Mouse (Mus musculus) 3T3-L1 (cell line): ENCODE measurements around the gene Cbfa2t2.
A peak's percentile ranks its signal among the peaks of the same experiment; 100 is the strongest.

Source experiments
- DNase-seq: peaks from one replicate; pipeline ENCODE4 v3.0.0-alpha.2; 2015; ENCODE audit warnings: low read depth, low spot score

Cbfa2t2 gene

DNA sequence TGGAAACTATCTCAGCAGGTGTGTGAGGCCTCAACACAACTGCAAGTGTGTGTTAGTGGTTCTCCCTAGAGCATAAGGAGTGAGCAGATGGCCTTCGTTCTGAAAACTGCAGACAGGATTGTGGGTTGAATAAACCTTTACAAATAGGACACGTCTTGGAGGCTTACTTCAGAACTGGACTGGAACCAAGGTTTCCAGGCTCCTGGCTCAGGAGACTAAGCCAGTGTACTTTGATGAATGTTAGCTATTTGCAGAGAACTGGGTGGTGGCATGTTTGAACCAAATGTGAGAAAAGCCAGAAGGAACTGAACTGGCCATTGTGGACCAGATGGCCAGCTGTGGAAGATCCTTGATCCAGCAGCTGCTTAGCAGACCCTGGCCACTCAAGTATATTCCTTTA lies 102.0 kb downstream of the Cbfa2t2 start:
- no peak for DNase-seq

DNA sequence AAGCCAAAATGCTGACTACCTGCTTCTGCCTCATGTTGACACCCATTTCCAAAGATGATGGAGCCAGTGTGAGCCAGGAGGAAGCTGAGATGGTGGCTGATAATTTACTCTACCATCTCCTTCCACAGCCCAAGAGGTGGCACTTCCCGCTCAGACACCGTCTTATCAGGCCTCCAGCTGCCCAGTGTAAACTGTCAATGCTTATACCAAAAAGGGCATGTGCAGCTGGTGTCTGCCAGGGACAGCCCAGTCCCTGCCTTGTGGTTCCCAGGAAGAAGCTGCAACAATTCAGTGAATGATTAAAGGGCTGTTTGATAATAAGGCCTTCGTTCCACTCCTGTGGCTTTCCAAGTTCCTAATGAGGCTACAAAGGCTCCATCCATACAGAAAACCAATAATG lies 102.4 kb downstream of the Cbfa2t2 start:
- no peak for DNase-seq

DNA sequence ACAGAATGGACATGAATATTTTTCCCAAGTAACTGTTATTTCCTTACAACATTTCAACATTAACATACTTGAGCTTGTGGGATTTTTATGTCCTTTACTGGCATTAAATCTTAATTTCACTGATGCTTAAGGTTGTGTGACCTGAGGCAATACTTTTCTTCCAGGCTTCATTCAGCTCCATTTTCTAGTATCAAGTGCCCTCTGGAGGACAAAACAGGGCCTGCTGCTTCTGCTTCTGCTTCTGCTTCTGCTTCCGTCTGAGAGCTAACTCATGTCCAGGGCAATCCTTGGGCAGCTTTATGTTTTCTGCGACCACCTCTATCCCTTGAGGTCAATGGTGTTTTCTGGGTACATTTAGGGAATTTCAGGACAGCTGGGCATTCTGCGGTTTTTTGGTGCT lies 103.4 kb downstream of the Cbfa2t2 start:
- DNase-seq: peak; percentile 75

DNA sequence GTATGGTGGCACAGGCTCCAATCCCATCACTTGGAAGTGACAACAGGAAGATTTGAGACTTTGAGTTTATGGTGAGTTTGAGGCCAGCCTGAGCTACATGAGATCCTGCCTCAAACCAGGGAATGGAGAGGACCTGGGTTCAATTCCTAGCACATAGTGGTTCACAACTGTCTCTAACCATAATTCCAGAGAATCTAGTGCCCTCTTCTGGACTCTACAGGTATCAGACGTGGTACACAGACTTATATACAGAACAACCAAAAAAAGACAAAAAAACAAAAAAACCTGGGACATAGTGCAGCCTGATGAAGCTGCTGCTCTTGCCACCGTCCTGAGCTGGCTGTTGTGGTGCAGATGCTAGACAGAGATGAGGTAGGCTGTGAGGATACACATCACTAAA lies 105.3 kb downstream of the Cbfa2t2 start:
- no peak for DNase-seq

DNA sequence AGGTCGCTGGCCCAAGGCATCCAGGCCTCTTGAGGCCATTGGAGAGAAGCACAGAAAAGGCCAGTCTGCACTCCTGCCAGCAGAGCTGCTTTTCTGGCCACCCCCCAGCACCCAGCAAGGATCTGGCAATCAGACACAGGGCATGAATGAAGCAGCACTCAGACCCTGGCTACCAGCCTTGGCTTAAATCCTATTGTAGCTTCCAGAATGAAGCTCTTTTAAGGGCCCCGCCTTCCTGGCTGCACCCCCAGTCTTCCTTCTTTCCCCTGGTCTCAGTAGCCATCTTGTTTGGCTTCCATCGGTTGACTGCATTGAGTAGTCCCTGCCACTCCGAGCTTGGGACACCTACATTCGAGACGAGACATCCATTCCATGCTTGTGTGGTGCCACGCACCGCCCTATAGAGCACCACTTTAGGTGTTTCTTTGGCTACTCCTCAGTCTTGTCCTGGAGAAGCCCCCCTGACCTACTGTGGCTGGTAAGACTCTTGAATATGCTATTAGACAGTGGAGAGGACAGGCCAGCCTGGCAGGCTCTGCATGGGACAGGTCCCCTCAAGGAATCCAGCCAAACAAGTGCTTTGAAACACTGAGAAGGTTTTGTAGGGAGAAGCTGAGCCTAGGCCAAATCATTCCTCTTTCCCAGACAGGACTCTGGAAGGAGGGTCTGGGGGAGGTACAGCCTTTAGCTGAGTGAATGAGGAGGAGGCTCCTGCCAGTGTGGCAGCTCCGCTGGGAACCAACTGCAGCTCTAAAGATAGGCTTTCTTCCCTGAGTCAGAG lies 107.5 kb downstream of the Cbfa2t2 start:
- peak; percentile 47 for DNase-seq

DNA sequence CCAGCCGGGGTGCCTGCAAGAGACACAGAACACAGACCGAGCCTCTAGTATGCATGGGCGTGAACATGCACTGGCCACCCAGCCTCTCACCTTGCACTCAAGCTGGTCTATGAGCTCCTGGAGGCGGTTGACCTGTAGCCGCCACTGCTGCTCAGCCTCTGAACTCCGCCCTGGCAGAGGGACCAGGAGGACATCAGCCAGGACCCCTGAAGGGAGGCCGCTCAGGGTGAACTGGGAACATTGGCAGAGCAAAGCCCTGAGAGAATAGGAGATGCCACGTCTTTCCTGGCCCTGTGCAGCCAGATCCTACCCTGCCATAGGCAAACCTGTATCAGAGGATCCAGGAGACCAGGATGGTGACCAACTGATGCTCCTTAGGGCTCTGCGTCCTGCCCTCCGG lies 110.4 kb downstream of the Cbfa2t2 start, which contains the start of gene 1700003F12Rik:
1700003F12Rik (plus strand) TSS at position 375 of the 400 bp plus-strand sequence.
- DNase-seq: no peak

DNA sequence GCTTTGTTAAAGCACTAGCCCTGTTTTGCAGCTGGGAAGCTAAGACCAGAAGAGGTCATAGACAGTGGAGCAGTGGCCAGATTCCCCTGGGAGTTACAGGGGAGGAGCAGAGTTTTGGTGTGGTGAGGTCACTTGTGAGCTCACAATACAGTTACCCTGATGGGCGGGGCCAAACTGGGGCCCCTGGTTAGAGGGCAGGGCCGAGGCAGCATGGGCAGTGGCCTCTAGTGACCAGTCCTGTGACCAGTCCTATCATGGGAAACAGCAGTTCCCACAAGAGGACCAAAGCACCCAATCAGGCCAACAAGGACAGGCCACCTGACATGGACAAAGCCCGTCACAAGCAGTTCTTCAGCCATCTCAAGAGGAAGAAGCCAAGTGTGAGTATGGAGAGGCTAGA lies 112.4 kb downstream of the Cbfa2t2 start:
- DNase-seq: peak; percentile 72

DNA sequence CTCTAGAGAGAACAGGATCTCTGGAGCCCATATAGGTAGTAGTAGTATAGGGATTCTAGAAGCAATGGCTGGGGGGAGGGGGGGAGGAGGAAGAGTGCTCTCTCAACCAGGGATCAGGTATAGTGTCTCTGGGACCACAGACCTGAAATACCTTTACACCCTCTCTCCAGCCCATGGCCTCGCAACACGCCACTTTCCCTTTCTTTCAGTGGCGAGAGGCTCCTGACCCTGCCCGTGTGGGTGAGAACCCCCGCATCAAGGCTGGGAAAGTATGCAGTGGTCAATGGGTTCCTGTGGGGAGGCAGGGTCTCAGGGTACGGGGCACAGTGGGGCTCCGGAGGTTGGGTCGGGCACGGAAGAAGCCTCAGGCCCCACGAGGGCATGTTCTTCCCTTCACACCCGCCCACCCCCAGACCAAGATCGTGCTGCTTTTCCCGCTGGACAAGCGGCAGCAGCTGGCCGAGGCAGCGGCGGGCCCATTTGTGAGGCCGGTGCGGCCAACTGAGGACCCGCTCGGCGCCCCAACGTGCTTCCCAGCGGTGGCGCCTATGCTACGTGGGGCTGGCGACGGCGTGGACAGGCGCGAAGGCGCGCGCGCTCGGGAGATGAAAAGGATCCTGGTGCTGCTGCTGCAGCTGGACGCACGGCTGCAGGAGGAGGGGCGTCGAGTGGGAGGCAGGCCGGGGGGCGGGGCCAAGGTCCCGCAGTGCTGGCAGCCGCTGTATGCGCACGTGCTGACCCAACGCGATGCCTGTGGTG lies 113.0 kb downstream of the Cbfa2t2 start:
- no peak for DNase-seq

DNA sequence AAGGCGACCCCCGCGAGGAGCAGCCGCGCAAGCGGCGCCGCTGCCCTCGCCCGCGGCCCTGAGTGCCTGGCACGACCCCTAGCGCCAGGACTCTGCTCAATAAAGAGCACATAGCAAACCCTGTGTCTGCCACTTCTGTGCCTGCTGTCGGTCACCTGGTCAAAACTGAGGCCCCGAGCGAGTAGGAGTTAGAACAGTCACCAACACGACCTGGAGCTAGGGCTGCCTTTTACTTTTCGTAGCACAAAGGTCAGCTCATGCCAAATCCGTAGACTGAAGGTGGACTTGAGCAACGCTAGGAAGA lies 113.6 kb downstream of the Cbfa2t2 start:
- no peak for DNase-seq

DNA sequence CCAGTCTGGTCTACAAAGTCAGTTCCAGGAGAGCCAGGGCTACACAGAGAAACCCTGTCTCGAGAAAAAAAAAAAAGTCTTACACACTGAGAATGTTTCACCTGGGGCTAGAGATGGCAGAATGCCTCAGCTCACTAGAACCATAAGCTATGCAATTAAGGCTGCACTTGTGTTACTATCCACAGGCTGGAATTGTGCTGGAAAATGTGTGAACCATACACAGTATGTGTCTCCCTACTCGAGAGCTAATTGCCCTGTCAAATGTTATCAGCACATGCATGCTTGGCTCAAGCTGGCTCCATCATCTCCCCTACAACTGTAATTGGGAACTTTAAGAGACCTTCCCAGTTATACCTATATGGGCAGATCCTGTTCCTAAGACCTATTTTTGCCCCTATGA lies 114.7 kb downstream of the Cbfa2t2 start:
- DNase-seq: no peak

DNA sequence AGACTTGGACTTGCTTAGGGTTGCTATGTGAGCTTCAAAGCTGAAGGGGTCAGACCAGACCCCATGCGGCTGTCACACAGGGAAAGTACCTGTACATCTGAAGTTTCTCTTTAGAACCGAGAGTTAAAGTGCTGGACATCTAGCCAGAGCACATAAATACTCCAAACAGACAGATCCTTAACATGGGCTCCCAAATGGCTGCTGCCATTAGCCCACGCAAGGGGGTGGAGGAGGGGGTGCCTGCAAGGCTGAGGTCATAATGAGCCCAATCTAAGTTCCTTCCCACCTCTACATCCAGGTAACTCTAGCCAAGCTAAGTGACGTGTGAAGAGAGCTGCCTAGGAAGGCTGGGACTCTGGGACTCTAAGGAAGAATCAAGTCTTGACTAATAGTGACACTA lies 115.2 kb downstream of the Cbfa2t2 start, which contains the start of gene Actl10:
Actl10 (plus strand) TSS at position 301 of the 400 bp plus-strand sequence.
- DNase-seq: no peak

DNA sequence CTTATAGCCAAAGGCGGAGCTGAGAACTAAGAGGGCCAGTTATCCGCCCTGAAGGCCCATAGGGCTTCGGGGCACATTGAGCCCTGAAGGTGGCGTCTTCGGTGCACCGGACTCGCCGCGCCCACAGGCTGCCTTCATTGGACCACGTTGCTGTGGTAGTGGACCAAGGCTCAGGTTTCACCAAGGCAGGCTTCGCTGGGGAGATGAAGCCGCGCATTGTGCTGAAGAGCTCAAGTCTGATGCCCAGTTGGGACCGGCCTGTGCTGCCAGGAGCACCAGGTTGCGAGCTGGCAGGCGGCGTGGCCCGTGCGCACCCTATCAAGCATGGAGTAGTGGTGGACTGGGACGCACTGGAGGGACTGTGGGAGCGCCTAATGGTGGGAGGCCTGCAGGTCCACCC lies 115.6 kb downstream of the Cbfa2t2 start:
- DNase-seq: no peak

DNA sequence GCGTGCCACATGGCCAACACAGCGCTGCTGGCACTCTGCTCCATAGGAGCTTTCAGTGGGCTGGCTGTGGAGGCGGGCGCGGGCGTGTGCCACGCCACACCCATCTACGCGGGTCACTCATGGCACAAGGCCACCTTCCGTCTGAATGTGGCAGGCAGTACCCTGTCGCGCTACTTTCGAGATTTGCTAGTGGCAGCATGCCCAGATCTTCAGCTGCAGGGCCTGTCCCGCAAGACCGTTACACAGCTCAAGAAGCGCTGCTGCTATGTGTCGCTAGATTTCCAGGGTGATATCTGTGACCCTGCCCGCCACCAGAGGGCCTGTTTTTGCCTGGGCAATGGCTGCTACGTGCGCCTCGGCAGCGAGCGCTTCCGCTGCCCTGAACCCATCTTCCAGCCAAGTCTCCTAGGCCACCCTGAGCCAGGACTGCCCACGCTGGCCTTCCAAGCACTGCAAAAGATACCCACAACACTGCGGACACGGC lies 116.2 kb downstream of the Cbfa2t2 start:
- DNase-seq: peak; percentile 23

DNA sequence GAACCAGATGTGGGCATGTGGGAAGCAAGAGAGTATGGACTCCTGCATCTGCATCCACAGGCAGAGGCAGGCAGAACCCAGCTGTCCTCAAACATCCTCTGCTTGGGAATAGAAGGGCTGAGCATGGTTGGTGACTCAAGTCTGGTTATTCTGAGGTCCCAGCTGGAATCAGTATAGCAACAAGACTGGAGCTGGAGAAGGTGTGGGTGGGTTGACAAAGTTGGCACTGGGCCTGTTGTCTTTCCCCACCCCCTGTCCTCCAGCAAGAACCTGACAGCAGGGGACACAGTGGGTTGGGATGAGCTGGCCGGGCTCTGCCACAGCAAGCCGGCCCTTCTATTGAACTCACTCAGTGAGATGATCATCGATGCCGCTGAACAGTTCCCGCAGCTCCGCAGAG lies 119.0 kb downstream of the Cbfa2t2 start:
- no peak for DNase-seq

DNA sequence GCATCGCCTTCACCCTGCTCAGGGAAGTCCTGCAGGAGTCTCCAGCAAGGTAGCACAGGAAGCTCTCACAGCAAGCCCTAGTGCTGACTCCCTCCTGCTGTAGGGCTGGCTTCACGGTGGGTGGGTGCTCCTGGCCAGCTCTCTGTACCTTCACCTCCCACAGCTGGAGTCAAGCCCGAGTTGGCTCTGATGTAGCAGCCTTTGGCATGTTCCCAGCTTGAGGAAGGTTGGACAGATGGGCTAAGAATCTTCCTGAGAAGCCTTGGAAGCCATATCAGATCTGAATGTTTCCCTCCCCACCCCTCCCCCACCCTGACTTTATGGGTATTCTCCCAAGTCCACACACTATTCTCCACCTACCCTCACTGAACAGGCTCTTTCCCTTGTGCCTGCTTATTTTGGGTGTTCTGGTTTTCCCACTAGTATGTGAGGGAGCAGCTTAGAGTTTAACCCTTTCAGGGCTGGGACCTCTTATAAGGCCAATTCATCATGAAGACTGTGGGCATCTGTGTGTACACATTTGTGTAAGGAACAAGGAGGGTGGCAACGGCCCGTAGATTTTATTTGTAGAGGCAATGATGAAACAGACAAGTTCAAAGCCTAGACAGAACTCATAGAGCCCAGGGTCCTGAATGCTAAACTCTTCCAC lies 121.0 kb downstream of the Cbfa2t2 start:
- DNase-seq: peak; percentile 40

DNA sequence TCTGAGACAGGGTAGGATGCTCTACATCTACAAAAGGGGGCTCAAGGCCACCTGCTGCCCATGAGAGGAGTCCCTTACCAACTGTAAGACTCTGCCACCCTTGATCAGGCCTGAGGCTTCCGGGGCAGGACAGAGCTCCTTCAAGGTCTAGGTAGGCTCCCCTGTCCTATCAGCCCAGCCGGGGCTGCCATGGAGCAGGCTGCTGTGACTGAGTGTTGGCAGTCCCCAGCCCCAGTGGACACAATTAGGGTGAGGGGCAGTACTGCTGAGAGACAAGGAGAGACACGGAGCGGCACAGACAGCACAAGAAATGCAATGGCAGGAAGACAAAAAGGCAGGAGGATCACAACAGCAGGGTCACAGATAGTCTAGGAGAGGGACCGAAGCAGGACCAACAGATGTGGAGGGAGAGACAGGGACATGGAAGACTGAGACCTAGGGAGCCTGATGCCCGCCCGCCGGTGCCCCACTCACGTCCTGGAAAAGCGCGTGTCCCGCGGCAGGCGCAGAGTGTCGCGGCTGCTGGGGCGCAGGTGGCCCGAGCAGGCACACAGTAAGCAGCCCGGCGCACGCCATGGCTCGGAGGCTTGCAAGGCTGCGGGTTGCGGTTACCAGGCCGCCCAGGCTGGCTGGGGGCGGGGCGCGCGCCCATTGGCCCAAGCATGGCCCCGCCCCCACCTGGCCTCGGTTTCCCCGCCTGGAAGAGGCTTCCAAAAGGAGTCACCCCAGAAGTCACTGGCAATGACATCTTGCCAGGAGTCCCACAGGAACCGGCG lies 122.2 kb downstream of the Cbfa2t2 start, which contains the start of gene Necab3:
Necab3 (minus strand) TSS at position 627 of the 776 bp plus-strand sequence.
- no peak for DNase-seq

DNA sequence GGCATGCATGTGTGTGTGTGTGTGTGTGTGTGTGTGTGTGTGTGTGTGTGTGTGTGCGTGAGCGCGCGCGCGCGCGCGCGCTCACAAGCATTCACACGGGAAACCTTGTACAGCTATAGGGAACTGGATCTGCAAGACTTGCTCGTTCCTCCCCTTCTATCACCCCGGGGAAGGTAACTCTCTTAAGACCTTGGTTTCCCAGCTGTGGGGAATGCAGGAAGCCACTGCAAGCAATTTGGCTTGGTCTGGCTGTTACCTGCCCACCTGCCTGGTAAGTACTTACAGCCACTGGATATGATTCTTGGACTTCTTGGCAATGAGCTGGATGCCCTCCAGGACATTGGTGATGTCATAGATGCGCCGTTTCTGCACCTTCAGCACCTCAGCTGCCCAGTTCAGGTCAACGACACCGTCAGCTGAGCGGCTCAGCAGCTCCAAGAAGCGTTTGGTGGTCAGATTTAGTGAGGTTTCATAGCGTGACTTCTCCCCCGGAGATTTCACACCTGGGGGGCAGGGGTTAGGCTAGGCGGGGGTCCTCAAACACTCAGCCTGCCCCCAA lies 127.4 kb downstream of the Cbfa2t2 start:
- no peak for DNase-seq

DNA sequence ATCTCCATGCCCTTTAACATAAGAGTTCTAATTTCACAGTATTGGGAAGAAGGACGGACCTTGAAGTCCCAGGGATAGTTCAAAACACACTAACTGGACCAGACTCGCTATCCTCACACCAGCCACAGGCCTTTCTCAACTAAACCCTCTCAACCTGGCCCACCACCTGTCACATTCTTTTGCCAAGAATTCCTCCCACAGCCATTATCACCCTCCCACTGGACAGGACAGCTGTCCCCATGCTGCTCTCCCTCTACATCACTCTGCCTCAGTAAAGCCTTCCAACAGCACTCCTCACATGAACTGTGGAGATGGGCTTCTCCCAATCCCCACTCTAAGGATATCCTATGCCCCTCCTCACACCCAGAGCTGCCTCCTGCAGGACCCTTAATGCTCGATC lies 129.3 kb downstream of the Cbfa2t2 start:
- no peak for DNase-seq

DNA sequence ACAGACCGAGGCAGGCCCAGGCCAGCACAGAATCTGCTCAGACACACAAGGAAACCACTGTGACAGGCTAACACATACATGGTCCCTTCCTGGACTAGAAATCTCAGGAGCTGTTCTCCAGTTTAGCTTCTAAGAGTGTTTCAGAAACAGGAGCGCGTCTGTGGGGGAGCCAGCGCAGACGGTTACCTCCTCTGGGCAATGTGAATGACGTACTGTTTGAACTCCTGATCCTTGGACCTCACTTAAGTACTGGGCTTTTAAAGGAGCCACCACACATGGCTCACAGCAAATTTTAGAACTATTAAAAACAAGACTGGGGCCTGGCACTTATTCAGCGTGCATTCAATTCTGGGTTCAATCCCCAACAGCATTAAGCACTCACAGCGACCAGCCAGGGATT lies 130.4 kb downstream of the Cbfa2t2 start:
- DNase-seq: no peak

DNA sequence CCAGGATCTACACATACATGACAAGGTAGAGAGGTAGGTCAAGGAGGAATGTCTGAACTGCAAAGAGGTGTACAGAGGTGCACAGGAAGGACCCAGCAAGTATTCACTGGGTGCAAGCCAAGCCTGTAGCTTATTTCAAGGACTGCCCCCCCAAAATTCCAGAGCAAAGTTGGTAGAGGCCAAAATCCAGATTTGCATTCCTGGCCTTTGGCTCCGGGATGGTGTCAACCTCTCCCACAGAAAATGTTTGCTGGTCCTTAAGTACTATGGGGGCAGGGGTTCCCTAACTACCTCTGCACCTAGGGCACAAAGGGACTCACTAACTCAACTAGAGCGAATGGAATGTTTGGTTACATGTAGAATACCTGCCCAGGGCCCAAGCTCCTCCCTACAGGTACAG lies 131.5 kb downstream of the Cbfa2t2 start:
- peak; percentile 38 for DNase-seq
